Comparison of ENCODE assay signal across 21 mouse cellular contexts in the genomic region with DNA sequence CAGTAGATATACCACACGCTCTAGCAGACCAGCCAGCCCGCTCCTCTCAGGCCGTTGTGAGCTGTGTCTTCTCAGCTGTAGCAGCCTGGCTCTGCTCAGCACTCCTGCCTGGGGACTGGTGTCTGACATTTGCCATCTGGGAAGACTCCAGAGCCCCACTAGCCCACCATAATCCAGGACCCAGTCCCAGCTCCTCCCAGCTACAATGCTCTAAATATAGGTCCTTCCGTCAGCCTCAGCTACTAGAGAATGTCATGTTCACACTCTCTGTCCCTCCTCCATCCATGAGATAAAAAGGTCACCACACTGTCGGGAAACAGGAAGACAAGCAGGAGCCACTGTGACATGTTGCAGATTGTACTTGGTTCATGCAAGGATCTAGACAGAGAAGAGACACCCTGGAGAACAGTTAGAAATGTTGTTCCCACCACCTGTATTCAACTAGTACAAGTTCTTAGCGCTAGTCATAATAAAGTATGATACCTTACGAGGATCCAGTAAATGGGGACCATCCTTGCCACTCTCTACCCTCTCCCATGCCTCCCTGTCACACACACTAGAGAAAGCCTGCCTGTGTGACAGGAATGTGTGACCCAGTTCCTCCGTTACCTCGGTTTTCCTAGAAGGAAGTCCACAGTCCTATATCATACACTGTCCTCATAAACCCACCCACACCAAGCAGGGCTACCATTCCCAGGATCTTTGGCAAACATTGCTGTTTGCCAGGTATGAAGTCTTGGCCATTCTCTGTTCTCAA. TPM values are rescaled to one million over a fixed set of nuclear protein-coding genes. Genes with fewer than 3 reads are reported as not detected.
DNase-seq lines count a peak whose midpoint lies in the region; ATAC-seq lines count a peak whose summit lies in the region.
"Had no signal": no experiment of that assay in that cellular context is flagged by ENCODE, and none has a peak within 500 bp of the region (broad histone marks: within the 10 kb centered on the region; RNA-seq: fewer than 3 reads in every experiment).

No protein-coding gene starts in this region.

- no peak for ATAC-seq in megakaryocyte, adult 5-6 weeks (ENCODE audit: poor library complexity, severe bottlenecking)
- ATAC-seq in heart, embryonic 14.5 days (ENCODE audit: insufficient number of reproducible peaks, insufficient read depth, low FRiP score, low read depth), result peak; percentile 83
- ATAC-seq: CD4-positive, CD25-positive, alpha-beta regulatory T cell, adult 4 months; hindbrain, postnatal 0 days had no signal

- peak overlapping the region; percentile 64 for H3K9ac ChIP-seq in heart, embryonic 14.5 days (ENCODE audit: low read length)
- H3K9ac ChIP-seq: embryonic facial prominence, embryonic 13.5 days; liver, embryonic 14.5 days had no signal

- no peaks in the 10 kb centered on the region for H3K9me3 ChIP-seq in megakaryocyte, embryonic 14.5 days
- no peaks in the 10 kb centered on the region for H3K9me3 ChIP-seq in heart, embryonic 14.5 days (ENCODE audit: control insufficient read depth, low read length)
- H3K9me3 ChIP-seq: embryonic facial prominence, embryonic 13.5 days had no signal

- H3K4me1 ChIP-seq in megakaryocyte, embryonic 14.5 days, result peaks cover 12% of the 10 kb centered on the region
- peaks cover 31 to 34% of the 10 kb centered on the region in 2 experiments for H3K4me1 ChIP-seq in heart, embryonic 14.5 days (ENCODE audit: control insufficient read depth in 2 of 2, insufficient read depth in 2 of 2, low read length in 2 of 2)
- H3K4me1 ChIP-seq: embryonic facial prominence, embryonic 13.5 days had no signal

- 9% methylated on average over 9 of the region's 9 CpGs for WGBS in heart, embryonic 14.5 days

- no peaks in the 10 kb centered on the region for H3K36me3 ChIP-seq in megakaryocyte, embryonic 14.5 days (replicated peaks; ENCODE audit: low read length)
- no peaks in the 10 kb centered on the region for H3K36me3 ChIP-seq in heart, embryonic 14.5 days (ENCODE audit: control insufficient read depth, insufficient read depth, low read length)
- H3K36me3 ChIP-seq: embryonic facial prominence, embryonic 13.5 days had no signal

- peak overlapping the region; percentile 96 to 97 for H3K27ac ChIP-seq in heart, embryonic 14.5 days (replicated peaks in 1 of 2; ENCODE audit: control insufficient read depth in 1 of 2, insufficient read depth in 1 of 2, low read depth in 2 of 2, low read length in 2 of 2)
- H3K27ac ChIP-seq: embryonic facial prominence, embryonic 13.5 days; hindbrain, postnatal 0 days; liver, embryonic 14.5 days had no signal

- peak overlapping the region; percentile 69 for H3K4me3 ChIP-seq in megakaryocyte, embryonic 14.5 days (replicated peaks)
- H3K4me3 ChIP-seq in heart, embryonic 14.5 days (ENCODE audit: control insufficient read depth in 1 of 2, insufficient read depth in 1 of 2, low read depth in 1 of 2, low read length in 2 of 2), result peak overlapping the region; percentile 3 to 16; a peak in 2 of 4 replicates
- H3K4me3 ChIP-seq: embryonic facial prominence, embryonic 13.5 days had no signal

- H3K27me3 ChIP-seq in megakaryocyte, embryonic 14.5 days (replicated peaks), result peaks cover 81% of the 10 kb centered on the region
- no peaks in the 10 kb centered on the region for H3K27me3 ChIP-seq in heart, embryonic 14.5 days (ENCODE audit: control insufficient read depth, insufficient read depth, low read length)

- peak overlapping the region; percentile 55 for H3K4me2 ChIP-seq in heart, embryonic 14.5 days (ENCODE audit: low read length)
- H3K4me2 ChIP-seq: embryonic facial prominence, embryonic 13.5 days; midbrain, embryonic 11.5 days had no signal

- DNase-seq in kidney, postnatal 10 days, result peak; percentile 27
- no peak for DNase-seq in kidney, adult 8-10 months
- peak; percentile 42 for DNase-seq in skeletal muscle tissue, adult 2 months (ENCODE audit: low read depth, low spot score)
- no peak for DNase-seq in thymus, postnatal 14 days
- DNase-seq in thymus, postnatal 36 days, result no peak
- DNase-seq: adrenal gland, adult 2 months; cerebellum, adult 11-12 months; layer of hippocampus, postnatal 36 days; left cerebral cortex, postnatal 4 days; right cerebral cortex, postnatal 4 days had no signal

RNA-seq across cellular contexts. Expression of a gene that starts 11.4 kb away (rescaled TPM):
- polyA plus RNA-seq in megakaryocyte, embryonic 14.5 days (2012; ENCODE audit: insufficient read depth, low replicate concordance), result not detected in 2 replicates
- total RNA-seq in megakaryocyte, adult 5-6 weeks (2015), result not detected in 2 replicates
- not detected in 2 replicates for total RNA-seq in megakaryocyte, adult 5-6 weeks (2017)
- polyA plus RNA-seq in heart, embryonic 14.5 days (2014; fragmentation: Nextera tagmentation; extraction: Ambion mirVana), result 22.0 and 25.3 TPM in 2 replicates
- total RNA-seq: common myeloid progenitor, adult 5-6 weeks had no signal
- polyA plus RNA-seq: CD4-positive, CD25-positive, alpha-beta regulatory T cell, adult 4 months; neural tube, embryonic 14.5 days had no signal

RNA-seq across cellular contexts. Expression of a gene that starts 24.0 kb away (rescaled TPM):
- not detected in 2 replicates for polyA plus RNA-seq in megakaryocyte, embryonic 14.5 days (2012; ENCODE audit: insufficient read depth, low replicate concordance)
- not detected in 2 replicates for total RNA-seq in megakaryocyte, adult 5-6 weeks (2015)
- total RNA-seq in megakaryocyte, adult 5-6 weeks (2017), result not detected in 2 replicates
- polyA plus RNA-seq in heart, embryonic 14.5 days (2014; fragmentation: Nextera tagmentation; extraction: Ambion mirVana), result 0.35 TPM in 1 of 2 replicates, not detected in the other
- total RNA-seq: adrenal gland, adult 2 months; common myeloid progenitor, adult 5-6 weeks had no signal
- polyA plus RNA-seq: brain, embryonic 14.5 days; CD4-positive, CD25-positive, alpha-beta regulatory T cell, adult 4 months; embryonic facial prominence, embryonic 13.5 days; midbrain, embryonic 11.5 days; neural tube, embryonic 14.5 days had no signal

Comparison
In these comparisons a context has a peak if more than half of its experiments do, and no peak if none do; other contexts are left out.
1. DNase-seq: peak in kidney, postnatal 10 days (single experiment) and skeletal muscle tissue, adult 2 months (single experiment); none in kidney, adult 8-10 months (0 of 2), thymus, postnatal 14 days (single experiment) and thymus, postnatal 36 days (0 of 2).
2. RNA of a gene that starts 11.4 kb away (polyA plus RNA-seq): 22.0 to 25.3 TPM in heart, embryonic 14.5 days; not detected in megakaryocyte, embryonic 14.5 days; every median in the first group is over 10 times any median in the second.